Mouse (Mus musculus): ENCODE measurements around the gene Ldb3. TPM values are rescaled to one million over a fixed set of nuclear protein-coding genes. Genes with fewer than 3 reads are reported as not detected.

The Ldb3 gene
- total RNA-seq, 2 experiments from 2014 or later, result 3.3 to 4.0 TPM

GRCm38 (mm10) chr14:34492688-34493087 is 95.8 kb downstream of the Ldb3 start:
- H3K4me3 ChIP-seq, result no peak overlapping the region
- H3K27ac ChIP-seq, result no peak overlapping the region
- no peak for DNase-seq (ENCODE audit: low spot score in 2 of 2)
- TF ChIP-seq CTCF (conservative IDR thresholded peaks at IDR 0.05), result no peak

GRCm38 (mm10) chr14:34490965-34491364 is 97.5 kb downstream of the Ldb3 start:
- H3K4me3 ChIP-seq, result no peak overlapping the region
- TF ChIP-seq CTCF (conservative IDR thresholded peaks at IDR 0.05), result no peak
- no peak overlapping the region for H3K27ac ChIP-seq
- DNase-seq (ENCODE audit: low spot score in 2 of 2), result no peak

DNA sequence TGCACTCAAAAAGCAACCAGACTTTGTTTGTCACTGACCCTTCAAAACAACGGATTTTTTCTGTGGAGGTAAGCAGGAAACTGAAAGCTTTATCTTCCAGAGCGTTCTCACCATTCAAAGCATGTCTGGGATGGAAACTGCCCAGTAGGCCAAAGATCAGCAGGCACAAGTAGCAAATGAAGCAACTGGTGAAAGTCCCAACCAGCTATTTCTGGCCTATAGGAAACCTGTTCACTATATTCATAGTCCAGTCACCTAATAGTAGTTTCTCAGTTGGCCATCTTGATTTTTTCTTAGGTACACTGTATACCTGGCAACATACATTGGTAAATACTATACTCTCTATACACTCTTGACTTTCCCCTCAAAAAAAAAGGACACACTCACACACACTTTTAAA is 98.6 kb downstream of the Ldb3 start:
- Histone ChIP-seq H3K4me3 (no peak overlapping the region), H3K27ac (no peak overlapping the region; the same call in 1 of the 2 replicates)
- no peak for DNase-seq (ENCODE audit: low spot score in 2 of 2)
- TF ChIP-seq CTCF (conservative IDR thresholded peaks at IDR 0.05), result no peak

- no peak overlapping the region for H3K4me3 ChIP-seq
- H3K27ac ChIP-seq, result peak overlapping the region; percentile 41; the same call in 1 of the 2 replicates
- TF ChIP-seq CTCF (conservative IDR thresholded peaks at IDR 0.05), result peak; percentile 45
- no peak for DNase-seq (ENCODE audit: low spot score in 2 of 2)
These were observed 102.3 kb downstream of the Ldb3 start for GRCm38 (mm10) chr14:34486169-34486568.

DNA sequence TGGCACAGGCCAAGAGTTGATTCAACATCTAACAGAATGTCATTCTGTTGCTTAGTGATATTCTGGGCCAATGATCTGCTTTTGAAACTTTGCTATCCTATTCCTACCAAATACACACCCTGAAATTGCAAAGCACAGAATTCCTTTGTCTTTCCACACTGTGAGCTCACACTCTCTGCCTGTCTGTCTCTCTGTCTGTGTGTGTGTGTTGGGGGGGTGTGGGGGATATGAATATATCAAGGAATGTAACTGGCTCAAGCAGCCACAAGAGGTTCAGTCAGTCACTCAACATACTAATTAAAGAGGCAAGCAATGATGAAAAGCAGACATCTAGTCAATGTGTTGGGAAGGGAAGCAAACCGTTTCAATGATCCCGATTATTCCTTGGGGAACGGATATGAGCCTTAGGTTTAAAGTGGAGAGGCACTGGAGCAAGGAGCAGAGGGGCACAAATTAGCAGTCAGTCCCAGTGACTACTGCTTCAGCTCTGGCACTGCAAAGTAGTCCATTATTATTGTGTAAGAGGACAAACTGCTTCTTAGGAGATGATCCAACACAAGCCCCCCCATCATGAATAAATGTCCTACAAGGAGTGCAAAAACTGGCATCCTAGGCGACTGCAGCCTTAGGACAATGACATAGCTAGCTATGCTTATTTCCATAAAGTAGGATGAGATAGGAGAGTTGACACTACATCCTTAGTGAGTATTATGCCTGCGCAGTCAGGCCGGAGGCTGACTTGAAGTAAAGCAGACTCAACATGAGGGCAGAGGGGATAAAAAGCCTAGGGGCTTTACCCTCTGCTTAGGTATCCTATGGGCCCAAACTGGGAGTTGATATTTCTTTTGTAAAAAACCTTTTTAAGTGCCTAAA is 104.8 kb downstream of the Ldb3 start:
- H3K4me3 ChIP-seq, result no peak overlapping the region
- DNase-seq (ENCODE audit: low spot score in 2 of 2), result no peak
- H3K27ac ChIP-seq, result peak overlapping the region; percentile 79
- TF ChIP-seq CTCF (conservative IDR thresholded peaks at IDR 0.05), result no peak

Other genes starting within 250 kb of the Ldb3 start
- not detected for gene Fam25c, start 233.2 kb downstream of the Ldb3 start, total RNA-seq (2021)
- gene Sncg, start 213.9 kb downstream of the Ldb3 start, total RNA-seq (2021), result 1 to 10 TPM; 4.8 to 6.7 TPM
- gene Mmrn2, start 213.2 kb downstream of the Ldb3 start, total RNA-seq (2021), result 1 to 10 TPM; 3.9 to 4.0 TPM
- gene Bmpr1a, start 85.3 kb downstream of the Ldb3 start, total RNA-seq (2021), result 10 to 100 TPM; 36.5 to 42.2 TPM
- gene 9230112D13Rik, start 65.9 kb downstream of the Ldb3 start, total RNA-seq (2021), result not detected
- not detected for gene Opn4, start 11.5 kb upstream of the Ldb3 start, total RNA-seq (2021)
- gene Wapl, start 85.2 kb upstream of the Ldb3 start, total RNA-seq (2021), result 10 to 100 TPM; 56.3 to 58.7 TPM
- 10 to 100 TPM; 55.1 to 57.2 TPM for gene Grid1, start 231.4 kb upstream of the Ldb3 start, total RNA-seq (2021)